Mouse (Mus musculus) bone marrow macrophage, adult 2 months (primary cell): Measurements from ENCODE around the gene Aldoc.

ENCODE experiments used
- CTCF ChIP-seq: IDR thresholded peaks from 2 replicates; pipeline ENCODE4 v1.5.1; 2012; ENCODE audit warnings: low read depth, mild to moderate bottlenecking, low read length, moderate library complexity
- POLR2A ChIP-seq: IDR thresholded peaks from 2 replicates; pipeline ENCODE4 v1.6.1; 2012; ENCODE audit warnings: mild to moderate bottlenecking, low read depth, low read length, borderline replicate concordance

DNA sequence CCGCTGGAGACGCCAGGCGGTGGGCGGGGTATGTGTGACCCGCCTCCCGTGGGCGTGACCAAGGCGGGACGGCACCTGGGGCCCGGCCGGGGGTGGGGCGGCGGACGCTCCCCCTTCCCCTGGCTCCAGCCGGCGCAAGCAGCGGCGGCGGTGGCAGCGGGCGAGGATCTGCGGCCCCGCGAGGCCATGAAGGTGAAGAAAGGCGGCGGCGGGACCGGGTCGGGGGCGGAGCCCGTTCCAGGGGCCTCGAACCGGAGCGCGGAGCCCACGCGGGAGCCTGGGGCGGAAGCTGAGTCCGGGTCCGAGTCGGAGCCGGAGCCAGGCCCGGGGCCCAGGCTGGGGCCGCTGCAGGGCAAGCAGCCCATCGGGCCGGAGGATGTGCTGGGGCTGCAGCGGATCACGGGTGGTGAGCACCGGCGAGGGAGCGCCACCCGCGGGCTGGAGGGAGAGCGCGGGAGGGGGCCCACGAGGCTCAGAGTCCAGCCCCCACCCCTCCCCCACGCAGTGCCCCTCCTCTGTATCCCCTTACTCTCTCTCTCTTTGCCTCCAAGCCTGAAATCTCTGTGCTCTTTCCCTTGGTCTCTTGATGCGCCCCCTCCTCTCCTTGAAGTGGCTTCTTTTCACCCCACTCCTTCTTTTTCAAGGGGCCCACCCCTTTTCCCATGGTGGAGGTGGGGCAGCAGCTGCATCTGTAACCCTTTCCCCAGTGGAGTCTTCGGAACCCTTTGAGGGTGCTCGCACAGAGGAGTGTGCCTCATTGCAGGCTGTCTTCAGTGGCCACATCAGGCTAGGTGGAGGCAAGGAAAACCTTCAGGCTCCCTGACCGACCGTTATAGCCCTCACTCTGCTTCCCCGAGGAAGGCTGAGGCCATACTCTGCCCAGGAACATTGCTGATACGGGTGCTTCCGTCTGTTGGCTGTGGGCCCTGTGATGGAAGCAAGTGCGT lies 20.9 kb downstream of the Aldoc start, which contains the start of gene Unc119:
- no peak for TF ChIP-seq CTCF
- no peak for TF ChIP-seq POLR2A
